Mouse (Mus musculus): Measurements from ENCODE around the gene Dcdc2a. TPM values are rescaled to one million over a fixed set of nuclear protein-coding genes. Genes with fewer than 3 reads are reported as not detected.
A peak's percentile ranks its signal among the peaks of the same experiment; 100 is the strongest.

Gene Dcdc2a
- polyA plus RNA-seq, 1 experiment from 2014 or later = 0.24 TPM

DNA sequence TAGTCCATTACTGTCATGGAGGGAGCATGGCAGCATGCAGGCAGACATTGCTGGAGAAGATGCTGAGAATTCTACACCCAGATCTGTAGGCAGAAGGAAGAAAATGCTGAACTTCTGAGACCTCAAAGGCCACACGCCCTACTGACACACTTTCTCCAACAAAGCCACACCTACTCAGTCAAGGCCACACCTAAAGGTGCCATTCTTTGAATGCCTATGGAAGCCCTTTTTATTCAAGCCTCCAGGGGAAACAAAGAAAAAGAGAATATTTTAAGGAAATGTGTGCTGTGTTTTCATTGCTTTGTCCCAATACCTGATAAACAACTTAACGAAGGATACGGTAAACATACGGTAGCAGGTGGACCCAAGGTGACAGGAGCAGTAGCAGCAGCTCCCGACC is 3.1 kb upstream of the Dcdc2a start:
- Histone ChIP-seq H3K9me3 (ENCODE audit: control insufficient read depth, low read length) (no peaks in the 10 kb centered on the region), H3K4me1 (replicated peaks; ENCODE audit: control insufficient read depth, insufficient read depth) (peaks cover 4% of the 10 kb centered on the region), H3K36me3 (ENCODE audit: control insufficient read depth, insufficient read depth, low read length) (no peaks in the 10 kb centered on the region), H3K4me3 (ENCODE audit: low read depth, low read length) (no peak overlapping the region), H3K4me2 (replicated peaks; ENCODE audit: low read depth) (no peak overlapping the region), H3K9ac (ENCODE audit: low read length) (no peak overlapping the region), H3K27ac (replicated peaks) (no peak overlapping the region), H3K27me3 (ENCODE audit: control insufficient read depth, insufficient read depth, low read length) (peaks cover 4% of the 10 kb centered on the region; the same call in 1 of the 2 replicates)
- 72% methylated on average over 5 of the region's 5 CpGs for WGBS
- no peak for TF ChIP-seq CTCF (IDR thresholded peaks at IDR 0.05; ENCODE audit: low read depth)
- TF ChIP-seq EP300 (optimal IDR thresholded peaks at IDR 0.05) = no peak
- no peak for DNase-seq (ENCODE audit: low spot score)
- no peak for ATAC-seq (ENCODE audit: low FRiP score, low TSS enrichment)

DNA sequence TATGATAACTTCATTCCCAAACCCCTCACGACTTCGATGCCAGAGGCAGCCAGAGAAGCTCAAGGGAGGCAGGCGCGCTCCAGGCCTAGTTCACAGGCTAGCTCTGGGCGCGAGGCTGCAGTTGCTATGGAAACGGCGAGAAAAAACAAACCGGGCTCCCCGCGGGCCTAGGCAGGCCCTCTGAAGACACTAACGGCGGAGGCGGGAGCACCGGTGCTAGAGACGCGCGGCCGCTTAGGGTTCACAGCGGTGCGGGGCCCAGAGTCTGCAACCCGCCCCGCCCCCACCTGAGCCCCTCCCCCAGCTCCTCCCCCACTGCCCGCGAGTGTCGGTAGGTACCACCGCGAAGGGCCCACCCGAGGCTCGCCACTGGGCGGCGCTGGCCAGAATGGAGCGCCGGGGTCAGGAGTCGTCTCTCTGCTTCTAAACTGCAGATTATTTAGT is 671 bp upstream of the Dcdc2a start:
- Histone ChIP-seq H3K27me3 (ENCODE audit: control insufficient read depth, insufficient read depth, low read length) (peaks cover 4% of the 10 kb centered on the region; the same call in 1 of the 2 replicates), H3K27ac (replicated peaks) (no peak overlapping the region), H3K9me3 (ENCODE audit: control insufficient read depth, low read length) (no peaks in the 10 kb centered on the region), H3K9ac (ENCODE audit: low read length) (peak overlapping the region; percentile 38), H3K4me1 (replicated peaks; ENCODE audit: control insufficient read depth, insufficient read depth) (peaks cover 4% of the 10 kb centered on the region), H3K4me3 (ENCODE audit: low read depth, low read length) (peak overlapping the region; percentile 45), H3K4me2 (replicated peaks; ENCODE audit: low read depth) (peak overlapping the region; percentile 77), H3K36me3 (ENCODE audit: control insufficient read depth, insufficient read depth, low read length) (no peaks in the 10 kb centered on the region)
- peak; percentile 44 for DNase-seq (ENCODE audit: low spot score)
- no peak for TF ChIP-seq EP300 (optimal IDR thresholded peaks at IDR 0.05)
- TF ChIP-seq CTCF (IDR thresholded peaks at IDR 0.05; ENCODE audit: low read depth) = peak; percentile 52
- ATAC-seq (ENCODE audit: low FRiP score, low TSS enrichment) = peak; percentile 56; the same call in 1 of the 2 replicates
- WGBS = 1% methylated on average over 35 of the region's 35 CpGs

DNA sequence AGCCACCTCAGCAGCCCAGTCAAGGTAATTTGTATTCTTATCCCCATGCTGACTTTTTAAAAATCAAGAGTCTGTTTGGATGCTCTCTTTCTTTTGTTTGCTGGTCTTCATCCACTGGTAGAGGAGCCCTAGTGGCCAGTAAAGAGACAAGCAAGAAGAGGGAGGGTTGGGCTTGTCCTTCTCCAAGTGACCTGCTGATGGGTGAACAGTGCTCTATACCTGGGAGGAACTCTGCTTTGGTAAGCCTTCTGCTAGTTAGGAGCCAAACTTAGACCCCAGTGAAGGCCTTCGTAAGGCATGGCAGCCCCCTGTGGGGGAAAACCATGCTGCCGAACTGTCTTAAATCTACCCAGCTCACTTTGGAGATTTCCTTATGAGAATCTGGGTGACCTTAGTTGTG is 10.9 kb downstream of the Dcdc2a start:
- WGBS = 98% methylated on average over 2 of the region's 2 CpGs
- no peak overlapping the region for H3K4me3 ChIP-seq (ENCODE audit: low read depth, low read length)
- H3K4me2 ChIP-seq (replicated peaks; ENCODE audit: low read depth) = no peak overlapping the region
- H3K36me3 ChIP-seq (ENCODE audit: control insufficient read depth, insufficient read depth, low read length) = no peaks in the 10 kb centered on the region
- no peak overlapping the region for H3K9ac ChIP-seq (ENCODE audit: low read length)
- no peak for TF ChIP-seq EP300 (optimal IDR thresholded peaks at IDR 0.05)
- TF ChIP-seq CTCF (IDR thresholded peaks at IDR 0.05; ENCODE audit: low read depth) = no peak
- no peak for ATAC-seq (ENCODE audit: low FRiP score, low TSS enrichment)
- no peaks in the 10 kb centered on the region for H3K27me3 ChIP-seq (ENCODE audit: control insufficient read depth, insufficient read depth, low read length)
- DNase-seq (ENCODE audit: low spot score) = no peak
- no peak overlapping the region for H3K27ac ChIP-seq (replicated peaks)
- no peaks in the 10 kb centered on the region for H3K4me1 ChIP-seq (replicated peaks; ENCODE audit: control insufficient read depth, insufficient read depth)
- no peaks in the 10 kb centered on the region for H3K9me3 ChIP-seq (ENCODE audit: control insufficient read depth, low read length)

- DNase-seq (ENCODE audit: low spot score) = no peak
- no peaks in the 10 kb centered on the region for H3K4me1 ChIP-seq (replicated peaks; ENCODE audit: control insufficient read depth, insufficient read depth)
- no peak overlapping the region for H3K9ac ChIP-seq (ENCODE audit: low read length)
- H3K27me3 ChIP-seq (ENCODE audit: control insufficient read depth, insufficient read depth, low read length) = no peaks in the 10 kb centered on the region
- TF ChIP-seq EP300 (optimal IDR thresholded peaks at IDR 0.05) (no peak), CTCF (IDR thresholded peaks at IDR 0.05; ENCODE audit: low read depth) (no peak)
- no peak overlapping the region for H3K4me2 ChIP-seq (replicated peaks; ENCODE audit: low read depth)
- no peaks in the 10 kb centered on the region for H3K36me3 ChIP-seq (ENCODE audit: control insufficient read depth, insufficient read depth, low read length)
- H3K4me3 ChIP-seq (ENCODE audit: low read depth, low read length) = no peak overlapping the region
- no peaks in the 10 kb centered on the region for H3K9me3 ChIP-seq (ENCODE audit: control insufficient read depth, low read length)
- 67% methylated on average over 4 of the region's 4 CpGs for WGBS
- H3K27ac ChIP-seq (replicated peaks) = no peak overlapping the region
- ATAC-seq (ENCODE audit: low FRiP score, low TSS enrichment) = no peak
Observed at GRCm38 (mm10) chr13:25067183-25067582, 11.4 kb downstream of the Dcdc2a start.

GRCm38 (mm10) chr13:25069765-25070164 is 14.0 kb downstream of the Dcdc2a start:
- DNase-seq (ENCODE audit: low spot score) = no peak
- Histone ChIP-seq H3K9ac (ENCODE audit: low read length) (no peak overlapping the region), H3K4me3 (ENCODE audit: low read depth, low read length) (no peak overlapping the region), H3K36me3 (ENCODE audit: control insufficient read depth, insufficient read depth, low read length) (no peaks in the 10 kb centered on the region), H3K4me1 (replicated peaks; ENCODE audit: control insufficient read depth, insufficient read depth) (no peaks in the 10 kb centered on the region), H3K4me2 (replicated peaks; ENCODE audit: low read depth) (no peak overlapping the region), H3K27ac (replicated peaks) (no peak overlapping the region), H3K27me3 (ENCODE audit: control insufficient read depth, insufficient read depth, low read length) (no peaks in the 10 kb centered on the region), H3K9me3 (ENCODE audit: control insufficient read depth, low read length) (no peaks in the 10 kb centered on the region)
- no peak for ATAC-seq (ENCODE audit: low FRiP score, low TSS enrichment)
- WGBS = 44% methylated on average over 4 of the region's 4 CpGs
- TF ChIP-seq CTCF (IDR thresholded peaks at IDR 0.05; ENCODE audit: low read depth) (no peak), EP300 (optimal IDR thresholded peaks at IDR 0.05) (no peak)

GRCm38 (mm10) chr13:25070791-25071190 is 15.0 kb downstream of the Dcdc2a start:
- H3K9ac ChIP-seq (ENCODE audit: low read length) = no peak overlapping the region
- no peaks in the 10 kb centered on the region for H3K4me1 ChIP-seq (replicated peaks; ENCODE audit: control insufficient read depth, insufficient read depth)
- 84% methylated on average over 4 of the region's 4 CpGs for WGBS
- DNase-seq (ENCODE audit: low spot score) (no peak), ATAC-seq (ENCODE audit: low FRiP score, low TSS enrichment) (no peak)
- no peaks in the 10 kb centered on the region for H3K27me3 ChIP-seq (ENCODE audit: control insufficient read depth, insufficient read depth, low read length)
- TF ChIP-seq CTCF (IDR thresholded peaks at IDR 0.05; ENCODE audit: low read depth) (no peak), EP300 (optimal IDR thresholded peaks at IDR 0.05) (no peak)
- no peaks in the 10 kb centered on the region for H3K36me3 ChIP-seq (ENCODE audit: control insufficient read depth, insufficient read depth, low read length)
- no peaks in the 10 kb centered on the region for H3K9me3 ChIP-seq (ENCODE audit: control insufficient read depth, low read length)
- H3K27ac ChIP-seq (replicated peaks) = no peak overlapping the region
- H3K4me3 ChIP-seq (ENCODE audit: low read depth, low read length) = no peak overlapping the region
- H3K4me2 ChIP-seq (replicated peaks; ENCODE audit: low read depth) = no peak overlapping the region

Data from stomach, postnatal 0 days (tissue).